Mouse (Mus musculus) testis, postnatal 14 days (tissue): Measurements from ENCODE around the gene Shisa2.

Experiments
- DNase-seq: peaks from one replicate; pipeline ENCODE4 v3.0.0; 2021; ENCODE audit warnings: low spot score

The Shisa2 gene

GRCm38 (mm10) chr14:59632067-59632466 is 7.0 kb downstream of the Shisa2 start:
- DNase-seq, result no peak

GRCm38 (mm10) chr14:59633295-59633898 is 8.3 kb downstream of the Shisa2 start:
- no peak for DNase-seq

DNA sequence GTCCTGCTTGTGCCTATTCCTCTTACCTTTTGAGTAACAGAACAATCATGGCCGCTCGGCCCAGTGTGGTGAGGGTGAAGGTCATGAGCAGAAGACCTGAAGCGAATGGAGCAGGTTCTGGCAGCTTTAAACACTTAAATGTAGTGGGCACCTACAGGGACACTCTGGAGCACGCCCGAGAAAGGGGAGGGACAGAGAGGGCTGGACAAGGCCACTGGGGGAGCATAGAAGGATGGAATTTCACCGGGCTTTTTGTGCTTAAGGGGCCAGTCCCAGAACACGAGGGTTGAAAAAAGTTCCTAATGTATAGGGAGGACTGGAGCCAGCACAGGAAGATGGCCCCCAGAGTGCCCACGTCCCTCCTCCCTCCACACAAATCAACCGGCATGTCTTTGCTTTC is 8.9 kb downstream of the Shisa2 start:
- DNase-seq, result no peak

DNA sequence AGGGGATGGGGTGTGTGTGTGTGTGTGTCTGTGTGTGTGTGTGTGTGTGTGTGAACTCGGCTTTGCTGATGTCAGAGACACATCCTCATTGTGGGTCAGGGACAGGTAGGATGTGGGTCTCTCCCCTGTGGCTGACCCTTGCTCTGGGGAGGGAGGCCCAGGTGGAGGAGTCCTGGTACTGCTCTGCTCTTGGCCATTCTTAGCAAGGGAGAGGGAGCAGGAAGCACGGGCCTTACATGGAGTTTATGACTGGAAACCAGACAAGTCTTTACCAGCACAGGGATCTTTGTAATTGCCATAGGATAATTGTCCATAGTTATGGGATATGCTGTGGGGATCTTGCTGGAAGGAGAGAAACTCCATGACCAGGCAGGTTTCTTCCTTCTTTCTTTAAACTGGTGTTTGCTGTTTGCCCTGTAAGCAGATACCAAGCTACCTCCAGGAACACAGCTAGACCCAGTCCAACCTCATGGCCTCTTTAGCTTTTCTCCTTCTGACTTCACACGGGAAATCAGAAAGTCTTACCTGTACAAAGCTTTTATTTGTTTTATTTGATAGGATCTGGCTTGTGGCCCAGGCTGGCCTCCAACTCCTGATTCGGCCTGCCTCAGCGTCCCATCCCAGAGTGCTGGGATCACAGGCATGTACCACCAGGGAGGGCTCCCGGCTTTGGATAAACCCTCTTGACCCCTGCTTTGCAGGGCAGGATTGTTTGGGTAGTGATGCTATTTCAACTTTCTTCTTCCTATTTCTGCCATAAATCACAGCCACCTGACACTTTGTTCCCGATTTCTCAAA is 14.0 kb downstream of the Shisa2 start:
- DNase-seq, result no peak

DNA sequence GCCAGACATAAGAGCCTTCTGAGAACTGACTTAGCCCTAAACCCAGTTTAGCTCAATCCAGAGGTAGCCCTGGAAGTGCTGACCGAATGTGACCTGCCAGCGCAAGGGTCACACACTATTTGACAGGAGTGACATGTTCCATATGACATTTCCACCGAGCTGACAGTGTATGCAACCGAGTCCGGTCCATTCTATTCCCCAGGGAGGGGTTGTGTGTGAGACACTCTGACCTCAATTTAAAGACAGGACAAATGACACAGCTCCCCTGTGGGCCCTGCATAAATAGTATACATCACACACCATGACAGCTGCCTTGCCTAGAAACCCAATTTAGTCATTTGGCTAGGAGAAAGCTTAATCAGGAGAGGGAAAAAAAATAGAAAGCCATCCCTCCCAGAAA is 16.7 kb downstream of the Shisa2 start:
- no peak for DNase-seq

GRCm38 (mm10) chr14:59643582-59643981 is 18.5 kb downstream of the Shisa2 start:
- DNase-seq, result no peak

DNA sequence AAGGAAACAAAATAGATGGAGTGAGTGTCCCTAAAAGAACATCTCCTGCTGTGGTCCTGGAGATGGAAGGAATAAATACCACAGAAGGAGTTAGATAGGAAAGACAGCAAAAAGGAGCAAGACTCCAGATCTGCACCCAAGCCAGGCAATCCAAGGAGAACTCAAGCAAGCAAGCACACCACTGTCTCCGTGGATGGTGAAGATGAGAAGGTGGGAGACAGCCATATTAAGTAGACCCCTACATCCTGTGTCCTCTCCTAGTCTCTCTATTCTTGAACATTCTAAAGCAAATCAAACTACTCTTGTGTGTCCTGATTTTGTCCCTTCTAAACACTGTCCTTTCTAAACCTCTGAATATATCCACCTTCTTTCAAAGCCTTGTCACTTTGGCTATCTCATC is 19.1 kb downstream of the Shisa2 start:
- no peak for DNase-seq

DNA sequence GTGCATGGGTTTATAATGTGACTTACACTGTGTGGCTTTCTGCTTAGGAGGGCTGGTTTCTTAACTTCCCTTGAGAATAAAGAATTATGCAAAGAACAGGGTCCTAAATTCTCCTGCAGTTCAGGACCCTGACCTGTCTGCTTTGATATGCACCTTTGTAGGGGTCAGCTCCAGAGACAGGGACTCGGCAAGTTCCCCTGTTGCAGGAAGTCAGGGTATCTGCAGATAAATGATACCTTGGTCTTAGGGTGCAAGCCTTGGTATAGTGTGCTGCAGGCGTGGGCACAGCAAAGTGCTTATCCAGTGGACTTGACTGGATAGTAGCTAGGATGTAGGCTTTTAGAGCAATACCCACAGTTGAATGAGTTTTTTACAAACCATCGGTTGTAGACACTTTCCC is 19.8 kb downstream of the Shisa2 start:
- no peak for DNase-seq

DNA sequence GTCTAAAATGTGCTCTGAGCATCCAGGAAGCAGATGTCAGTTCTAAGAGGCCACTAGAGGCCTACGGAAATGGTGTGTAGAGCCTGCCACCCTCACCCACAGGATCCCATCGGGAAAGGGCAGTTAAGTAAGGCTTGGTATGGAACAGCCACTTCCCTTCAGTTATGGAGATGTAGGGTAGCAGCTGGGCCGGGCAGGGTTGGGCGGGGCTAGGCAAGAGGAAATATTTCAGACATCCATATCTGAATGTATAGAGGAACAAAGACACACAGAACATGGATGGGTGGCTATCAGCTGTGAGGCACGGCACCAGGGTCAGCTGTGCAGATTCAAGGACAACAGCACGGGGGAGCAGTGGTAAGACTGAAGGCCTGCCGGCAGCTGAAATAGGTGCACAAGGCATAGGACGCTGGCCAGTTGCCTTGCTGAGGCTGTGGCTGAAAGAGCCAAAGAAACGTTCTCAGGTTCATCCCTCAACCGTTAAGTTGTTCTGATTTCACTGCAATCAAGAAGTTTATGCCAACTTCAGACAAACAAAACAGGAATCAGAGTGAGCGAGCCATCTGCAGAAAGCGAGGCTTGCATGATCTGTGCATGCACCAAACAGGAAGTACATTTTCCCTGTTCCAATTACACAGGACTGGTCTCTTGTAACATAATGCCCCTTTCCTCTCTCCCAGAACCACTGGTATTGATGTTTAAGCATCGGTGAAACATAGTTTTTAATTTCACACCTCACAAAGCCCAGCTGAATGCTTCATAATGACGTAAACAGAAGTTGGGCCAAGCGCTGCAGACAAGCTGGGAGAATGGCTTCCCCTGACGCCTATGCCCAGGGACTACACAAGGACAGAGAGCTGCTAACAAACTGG is 22.0 kb downstream of the Shisa2 start:
- peak; percentile 28 for DNase-seq

DNA sequence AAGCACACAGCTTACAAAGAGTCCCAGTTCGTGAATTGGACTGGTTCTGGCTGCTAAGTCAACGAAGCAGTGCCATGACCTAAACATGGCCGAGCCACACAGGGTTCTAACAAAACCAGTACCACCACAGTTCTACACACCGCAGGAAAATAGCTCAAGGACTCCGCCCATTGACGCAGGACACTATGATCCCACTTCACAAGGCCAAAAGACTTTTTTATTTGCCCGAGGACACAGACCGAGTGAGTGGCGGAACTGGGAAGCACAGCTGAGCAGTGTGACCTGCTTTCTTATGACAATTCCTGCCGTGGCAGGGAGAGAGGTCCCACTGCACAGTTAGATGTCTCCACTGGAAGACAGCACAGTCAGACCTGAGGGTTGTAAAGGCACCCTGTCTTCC is 23.5 kb downstream of the Shisa2 start:
- DNase-seq, result no peak

GRCm38 (mm10) chr14:59649337-59649736 is 24.2 kb downstream of the Shisa2 start:
- DNase-seq, result no peak

GRCm38 (mm10) chr14:59656591-59656990 is 31.5 kb downstream of the Shisa2 start:
- no peak for DNase-seq

DNA sequence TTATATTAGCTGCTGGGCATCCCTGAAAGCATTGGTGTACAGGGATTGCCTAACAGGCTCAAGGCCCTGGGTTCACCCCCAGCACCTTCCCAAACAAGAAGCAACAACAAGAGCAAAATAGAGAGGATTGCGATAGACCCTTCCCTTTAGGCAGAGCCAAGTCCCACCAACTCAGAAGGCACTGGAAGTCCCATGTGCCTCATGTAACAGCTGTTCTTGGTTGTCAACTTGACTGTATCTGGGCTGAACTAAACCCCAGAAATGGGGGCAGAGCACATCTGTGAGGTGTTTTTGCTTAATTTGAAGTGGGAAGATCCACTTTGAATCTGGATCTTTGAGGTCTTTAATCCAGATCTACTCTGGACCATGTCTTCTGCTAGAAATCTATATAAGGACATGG is 32.0 kb downstream of the Shisa2 start:
- DNase-seq, result no peak

DNA sequence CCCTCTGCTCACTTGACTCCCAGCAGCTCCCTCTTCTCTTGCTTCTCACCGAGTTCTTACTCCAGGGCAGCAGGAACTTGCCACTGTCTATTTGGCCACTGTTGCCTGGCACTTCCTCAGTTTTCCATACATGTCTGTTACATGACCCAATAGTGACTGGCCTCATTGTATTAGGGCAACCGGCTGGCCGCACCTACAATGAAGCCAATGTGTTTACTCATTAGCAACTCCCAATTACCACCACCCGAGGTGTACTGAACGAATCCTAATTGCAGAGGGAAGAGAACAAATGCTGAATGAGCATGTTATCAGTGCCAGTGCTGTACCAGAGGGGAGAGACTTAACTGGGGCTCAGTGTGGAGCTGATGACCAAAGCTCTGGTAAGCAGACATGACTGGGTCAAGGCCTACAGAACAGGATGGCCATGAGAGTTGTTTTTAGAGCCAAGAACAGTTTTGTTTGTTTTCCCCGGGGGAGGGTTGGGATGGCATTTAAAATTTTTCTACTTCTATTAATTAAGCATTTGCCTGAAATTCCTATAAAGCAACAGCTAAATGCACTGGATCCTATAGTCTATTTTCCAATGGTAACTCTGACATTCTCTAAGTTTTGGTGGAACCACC is 47.9 kb downstream of the Shisa2 start:
- no peak for DNase-seq

GRCm38 (mm10) chr14:59674556-59674955 is 49.4 kb downstream of the Shisa2 start:
- no peak for DNase-seq

DNA sequence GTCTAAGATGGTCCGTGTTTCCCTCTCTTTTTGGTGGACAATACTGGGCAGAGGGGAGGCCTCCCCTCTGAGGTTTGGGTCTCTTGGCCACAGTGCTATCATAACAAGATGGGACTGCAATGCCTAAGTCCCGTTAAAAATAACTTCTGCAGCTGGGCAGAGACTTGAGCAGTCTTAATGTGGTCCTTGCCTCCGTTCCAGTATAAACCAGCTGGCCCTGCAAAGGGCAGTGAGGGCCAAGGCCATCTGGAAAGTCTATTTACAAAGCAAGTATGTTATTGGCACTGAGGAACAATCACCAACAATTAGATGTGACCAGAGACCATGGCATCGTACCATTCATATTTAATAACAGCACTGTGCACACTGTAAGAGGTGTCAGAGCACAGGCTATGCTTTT is 50.2 kb downstream of the Shisa2 start:
- no peak for DNase-seq

GRCm38 (mm10) chr14:59677598-59678003 is 52.5 kb downstream of the Shisa2 start:
- DNase-seq, result peak; percentile 71
